Mouse (Mus musculus) myocyte (in vitro differentiated cells): ENCODE results near the gene Serping1.

ENCODE experiments used
- MYOD1 ChIP-seq, 3 experiments: IDR thresholded peaks; one replicate each; pipeline ENCODE4 v1.6.1; 2011; ENCODE audit warnings: control low read depth in 2 of 3, low read depth in 2 of 3, mild to moderate bottlenecking in 2 of 3, moderate library complexity in 1 of 3; ENCODE audit not compliant: insufficient read length in 2 of 3, control insufficient read depth in 1 of 3
- POLR2A ChIP-seq: IDR thresholded peaks from one replicate; pipeline ENCODE4 v1.6.1; 2011; ENCODE audit warnings: low read depth, mild to moderate bottlenecking, control low read depth, moderate library complexity; ENCODE audit not compliant: insufficient read length

DNA sequence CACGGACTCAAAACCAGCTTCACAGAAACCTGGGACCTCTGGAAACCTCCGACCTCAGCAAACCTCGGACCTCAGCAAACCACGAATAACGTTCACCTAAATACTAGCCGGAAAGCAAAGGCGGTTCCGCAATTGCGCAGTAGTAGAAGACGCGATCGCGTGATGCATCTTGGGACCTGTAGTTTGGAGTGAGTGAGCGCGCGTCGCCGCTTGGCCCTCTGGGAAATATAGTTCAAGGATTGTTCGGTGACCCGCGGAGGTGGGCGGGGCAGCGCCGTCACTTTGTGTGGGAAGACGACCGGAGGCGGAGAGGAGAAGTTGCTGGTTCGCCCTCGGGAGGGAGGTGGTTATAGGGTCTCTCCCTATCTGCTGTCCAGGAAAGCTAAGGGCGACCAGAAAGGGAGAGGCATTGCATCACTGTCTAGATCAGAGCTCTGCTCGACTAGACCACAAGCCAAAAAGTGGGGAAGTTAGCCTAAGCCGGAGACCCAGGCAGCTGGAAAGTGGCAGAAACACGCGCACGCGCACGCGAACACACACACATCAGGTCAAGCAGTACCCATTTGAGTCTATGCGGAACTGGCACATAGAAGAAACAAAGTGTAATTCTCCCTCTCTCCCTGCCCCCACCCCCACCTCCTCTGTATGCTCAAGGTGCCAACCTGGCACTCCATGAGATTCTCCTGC lies 47.9 kb downstream of the Serping1 start, which contains the start of gene Clp1:
- TF ChIP-seq POLR2A (peak; percentile 75), MYOD1 (IDR thresholded peaks at IDR 0.05; ENCODE audit: control insufficient read depth in 1 of 3, insufficient read length in 2 of 3, low read depth in 2 of 3) (no peak)
